Mouse (Mus musculus) heart, postnatal 0 days (tissue): ENCODE data around the gene Rnf185.

Experiments used
- CTCF ChIP-seq: IDR thresholded peaks from 2 replicates; pipeline ENCODE4 v1.5.1; 2016; ENCODE audit warnings: antibody characterized with exemption, control low read depth, low read depth
- EP300 ChIP-seq: IDR thresholded peaks from 2 replicates; pipeline ENCODE4 v1.6.1; 2016; ENCODE audit warnings: antibody characterized with exemption, low read depth

DNA sequence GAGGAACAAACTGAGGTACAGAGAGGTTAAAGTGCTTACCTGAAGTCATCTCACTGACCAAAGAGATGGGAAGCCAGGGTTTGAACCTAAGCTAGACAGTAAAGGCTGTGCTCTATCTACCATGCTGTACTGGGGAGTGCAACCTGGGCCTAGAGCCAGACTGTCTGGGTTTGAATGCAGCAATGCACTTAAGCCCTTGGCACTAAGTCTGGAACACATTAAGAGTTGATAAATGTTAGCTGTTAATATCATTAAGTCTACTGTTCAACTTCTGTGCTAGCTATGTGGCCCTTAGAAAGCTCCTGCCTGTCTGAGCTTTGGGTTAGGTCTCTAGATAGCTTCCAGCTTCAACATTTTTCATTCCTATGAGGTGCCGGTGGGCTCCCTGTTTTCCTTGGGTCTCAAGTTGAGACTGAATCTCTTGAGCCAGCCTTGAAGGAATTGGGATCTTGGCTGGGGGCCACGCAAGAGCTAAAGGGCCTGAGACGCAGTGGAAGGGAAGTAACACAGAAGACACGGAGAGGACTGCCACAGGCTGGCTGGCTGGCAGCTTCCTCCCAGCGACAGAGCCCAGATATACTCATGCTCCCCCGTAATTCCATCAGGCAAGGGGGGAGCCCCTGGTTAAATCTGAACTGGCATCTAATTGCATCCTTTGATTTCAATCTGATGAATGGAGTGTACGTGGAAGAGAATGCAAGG lies 78.4 kb downstream of the Rnf185 start:
- TF ChIP-seq EP300 (no peak), CTCF (no peak)
